Mouse (Mus musculus): ENCODE measurements around the gene Rtcb. TPM values are rescaled to one million over a fixed set of nuclear protein-coding genes. Genes with fewer than 3 reads are reported as not detected.

The Rtcb gene
- polyA plus RNA-seq, 1 experiment = 131 TPM

DNA sequence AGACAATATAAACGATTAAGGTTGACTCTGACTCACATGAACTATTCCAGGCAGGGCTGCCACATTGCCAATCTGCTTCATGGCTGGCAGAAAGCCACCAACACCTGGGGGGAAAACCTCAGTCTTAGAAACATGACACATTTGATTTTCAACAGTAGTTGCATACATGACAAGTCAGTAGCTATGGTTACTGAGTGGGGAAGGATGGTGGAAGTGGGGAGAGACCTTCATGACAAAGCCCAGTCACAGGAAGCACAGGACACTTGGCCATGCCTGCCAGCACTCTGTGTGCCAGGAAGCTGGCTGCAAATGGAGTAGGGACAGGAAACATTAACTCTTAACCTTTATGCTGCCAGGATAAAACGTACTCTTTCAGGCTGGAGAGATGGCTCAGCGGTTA lies 4.2 kb downstream of the Rtcb start:
- peaks cover 35% of the 10 kb centered on the region for H3K79me2 ChIP-seq (ENCODE audit: control insufficient read depth, insufficient read depth)
- no peak overlapping the region for H3K4me2 ChIP-seq (ENCODE audit: low read depth)
- no peaks in the 10 kb centered on the region for H3K27me3 ChIP-seq (ENCODE audit: control insufficient read depth, insufficient read depth, insufficient read length)
- no peak overlapping the region for H3K4me3 ChIP-seq
- TF ChIP-seq POLR2AphosphoS2 (IDR thresholded peaks at IDR 0.05; ENCODE audit: insufficient read length, low read depth) (no peak), TCF12 (IDR thresholded peaks at IDR 0.05; ENCODE audit: insufficient read depth, poor library complexity, severe bottlenecking) (no peak), SRF (IDR thresholded peaks at IDR 0.05; ENCODE audit: control insufficient read depth, insufficient read length, low read depth) (no peak), USF1 (IDR thresholded peaks at IDR 0.05; ENCODE audit: low read depth) (no peak), CEBPB (IDR thresholded peaks at IDR 0.05; ENCODE audit: insufficient read depth, poor library complexity, severe bottlenecking) (no peak), E2F4 (IDR thresholded peaks at IDR 0.05; ENCODE audit: insufficient read depth) (no peak), REST (IDR thresholded peaks at IDR 0.05; ENCODE audit: insufficient read depth, insufficient read length) (no peak), MYOG (IDR thresholded peaks at IDR 0.05; ENCODE audit: control insufficient read depth in 1 of 3, insufficient read depth in 1 of 3, insufficient read length in 2 of 3, low read depth in 2 of 3) (no peak), TCF3 (IDR thresholded peaks at IDR 0.05; ENCODE audit: insufficient read length, low read depth) (no peak), MAX (IDR thresholded peaks at IDR 0.05; ENCODE audit: low read depth) (no peak), POLR2A (IDR thresholded peaks at IDR 0.05; ENCODE audit: insufficient read length, low read depth) (no peak), MYOD1 (IDR thresholded peaks at IDR 0.05; ENCODE audit: control insufficient read depth in 1 of 3, insufficient read length in 2 of 3, low read depth in 2 of 3) (no peak)
- H3K36me3 ChIP-seq (ENCODE audit: control insufficient read depth, insufficient read depth) = peaks cover 32% of the 10 kb centered on the region
- H3ac ChIP-seq (ENCODE audit: control insufficient read depth, insufficient read length) = no peak overlapping the region

DNA sequence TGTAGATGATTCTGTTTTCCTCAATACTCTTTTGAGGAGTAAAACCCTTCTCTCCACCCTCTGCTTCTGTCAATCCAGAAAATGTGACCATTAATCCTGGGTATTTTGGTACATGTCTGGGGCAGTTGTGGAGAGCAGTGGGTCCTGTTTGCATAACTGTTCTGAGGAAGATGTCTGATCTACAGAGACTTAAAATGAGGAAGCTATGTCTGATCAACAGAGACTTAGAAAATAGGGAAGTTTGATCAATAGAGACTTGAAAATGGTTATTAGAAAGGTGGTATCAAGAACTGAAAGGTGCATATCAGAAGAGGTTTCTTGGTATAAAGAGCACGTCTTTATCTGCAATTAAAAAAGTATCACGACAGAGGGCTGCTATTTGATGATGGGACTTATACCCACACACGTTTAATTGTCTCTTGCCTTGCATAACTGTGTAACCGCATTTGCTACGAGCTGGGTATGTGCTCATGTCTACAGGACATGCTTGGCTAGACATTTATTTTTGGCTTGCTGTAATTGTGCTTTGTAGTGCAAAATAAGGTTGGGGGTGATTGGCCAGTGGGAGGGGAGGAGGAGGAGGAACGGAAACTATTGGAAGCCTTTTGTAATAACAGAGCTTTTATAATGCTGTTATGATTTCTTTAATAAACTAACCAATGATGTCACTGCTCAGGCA lies 5.7 kb downstream of the Rtcb start:
- Histone ChIP-seq H3K4me2 (ENCODE audit: low read depth) (no peak overlapping the region), H3ac (ENCODE audit: control insufficient read depth, insufficient read length) (no peak overlapping the region), H3K27me3 (ENCODE audit: control insufficient read depth, insufficient read depth, insufficient read length) (no peaks in the 10 kb centered on the region), H3K36me3 (ENCODE audit: control insufficient read depth, insufficient read depth) (peaks cover 45% of the 10 kb centered on the region), H3K4me3 (no peak overlapping the region), H3K79me2 (ENCODE audit: control insufficient read depth, insufficient read depth) (peaks cover 29% of the 10 kb centered on the region)
- TF ChIP-seq POLR2AphosphoS2 (IDR thresholded peaks at IDR 0.05; ENCODE audit: insufficient read length, low read depth) (no peak), SRF (IDR thresholded peaks at IDR 0.05; ENCODE audit: control insufficient read depth, insufficient read length, low read depth) (no peak), USF1 (IDR thresholded peaks at IDR 0.05; ENCODE audit: low read depth) (no peak), MYOD1 (IDR thresholded peaks at IDR 0.05; ENCODE audit: control insufficient read depth in 1 of 3, insufficient read length in 2 of 3, low read depth in 2 of 3) (no peak), CEBPB (IDR thresholded peaks at IDR 0.05; ENCODE audit: insufficient read depth, poor library complexity, severe bottlenecking) (no peak), REST (IDR thresholded peaks at IDR 0.05; ENCODE audit: insufficient read depth, insufficient read length) (no peak)

DNA sequence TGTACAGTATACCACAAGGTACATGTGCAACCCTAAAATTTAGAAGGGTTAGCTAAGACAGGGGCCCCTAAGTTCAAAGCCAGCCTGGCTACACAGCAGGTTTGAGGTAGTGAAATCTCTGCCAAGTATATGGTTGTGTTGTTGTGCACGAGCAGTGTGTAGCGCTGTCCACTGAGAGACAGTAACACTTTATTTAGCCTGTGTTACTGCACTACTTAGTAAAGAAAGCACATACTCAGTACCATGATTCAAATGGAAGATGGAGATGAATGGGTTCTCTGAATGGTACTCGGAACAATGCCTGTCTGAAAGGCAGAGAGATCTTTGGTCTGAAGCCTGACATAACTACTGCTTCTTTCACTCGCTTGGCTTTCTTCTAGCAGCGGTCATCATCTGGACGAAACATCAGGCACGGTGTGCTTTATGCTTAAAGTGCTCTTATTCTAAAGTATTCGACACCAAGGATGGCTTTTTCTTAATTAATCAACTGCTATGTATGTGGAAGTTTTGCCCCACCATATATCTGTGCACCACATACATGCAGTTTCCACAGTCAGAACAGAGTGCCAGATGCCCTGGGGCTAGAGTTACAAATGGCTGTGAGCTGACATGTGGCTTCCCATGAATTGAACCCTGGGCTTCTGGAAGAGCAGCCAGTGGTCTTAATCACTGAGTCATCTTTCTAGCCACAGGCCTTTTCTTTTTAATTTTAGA lies 9.0 kb downstream of the Rtcb start:
- Histone ChIP-seq H3K4me3 (no peak overlapping the region), H3K79me2 (ENCODE audit: control insufficient read depth, insufficient read depth) (no peaks in the 10 kb centered on the region), H3K4me2 (ENCODE audit: low read depth) (no peak overlapping the region), H3K36me3 (ENCODE audit: control insufficient read depth, insufficient read depth) (peaks cover 76% of the 10 kb centered on the region), H3ac (ENCODE audit: control insufficient read depth, insufficient read length) (no peak overlapping the region), H3K27me3 (ENCODE audit: control insufficient read depth, insufficient read depth, insufficient read length) (no peaks in the 10 kb centered on the region)
- TF ChIP-seq POLR2AphosphoS2 (IDR thresholded peaks at IDR 0.05; ENCODE audit: insufficient read length, low read depth) (no peak), MYOG (IDR thresholded peaks at IDR 0.05; ENCODE audit: control insufficient read depth in 1 of 3, insufficient read depth in 1 of 3, insufficient read length in 2 of 3, low read depth in 2 of 3) (no peak), E2F4 (IDR thresholded peaks at IDR 0.05; ENCODE audit: insufficient read depth) (no peak)

DNA sequence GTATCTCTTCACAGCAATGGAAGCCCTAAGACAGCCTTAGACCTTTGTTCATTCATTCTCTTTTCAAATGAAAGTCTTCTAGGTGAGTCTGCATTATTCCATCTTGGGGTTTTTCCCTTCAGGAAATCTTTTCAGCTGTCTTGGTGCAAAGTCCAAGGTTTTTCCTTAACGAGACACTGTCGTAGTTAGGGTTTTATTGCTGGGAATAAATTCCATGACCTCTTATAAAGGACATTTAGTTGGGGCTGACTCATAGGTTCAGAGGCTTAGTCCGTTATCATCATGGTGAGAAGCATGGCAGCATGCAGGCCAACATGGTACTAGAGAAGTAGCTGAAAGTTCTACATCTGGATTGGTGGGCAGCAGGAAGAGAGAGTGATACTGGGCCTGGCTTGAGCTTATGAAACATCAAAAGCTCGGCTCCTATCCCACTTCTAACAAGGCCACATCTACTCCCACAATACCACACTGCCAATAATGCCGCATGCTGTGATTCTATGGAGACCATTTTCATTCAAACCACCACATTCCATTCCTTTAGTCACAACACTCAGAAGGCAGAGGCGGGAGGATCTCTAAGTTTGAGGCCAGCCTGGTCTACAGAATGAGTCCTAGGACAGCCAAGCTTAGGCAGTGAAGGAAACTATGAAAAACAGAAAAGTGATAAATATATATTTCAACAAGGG lies 21.2 kb downstream of the Rtcb start:
- Histone ChIP-seq H3ac (ENCODE audit: control insufficient read depth, insufficient read length) (no peak overlapping the region), H3K27me3 (ENCODE audit: control insufficient read depth, insufficient read depth, insufficient read length) (no peaks in the 10 kb centered on the region), H3K36me3 (ENCODE audit: control insufficient read depth, insufficient read depth) (peaks cover 53% of the 10 kb centered on the region), H3K79me2 (ENCODE audit: control insufficient read depth, insufficient read depth) (no peaks in the 10 kb centered on the region), H3K4me3 (no peak overlapping the region), H3K4me2 (ENCODE audit: low read depth) (no peak overlapping the region)
- TF ChIP-seq MAX (IDR thresholded peaks at IDR 0.05; ENCODE audit: low read depth) (no peak), TCF3 (IDR thresholded peaks at IDR 0.05; ENCODE audit: insufficient read length, low read depth) (no peak), MYOG (IDR thresholded peaks at IDR 0.05; ENCODE audit: control insufficient read depth in 1 of 3, insufficient read depth in 1 of 3, insufficient read length in 2 of 3, low read depth in 2 of 3) (no peak), USF1 (IDR thresholded peaks at IDR 0.05; ENCODE audit: low read depth) (no peak), CEBPB (IDR thresholded peaks at IDR 0.05; ENCODE audit: insufficient read depth, poor library complexity, severe bottlenecking) (no peak), SRF (IDR thresholded peaks at IDR 0.05; ENCODE audit: control insufficient read depth, insufficient read length, low read depth) (no peak), POLR2A (IDR thresholded peaks at IDR 0.05; ENCODE audit: insufficient read length, low read depth) (no peak), POLR2AphosphoS2 (IDR thresholded peaks at IDR 0.05; ENCODE audit: insufficient read length, low read depth) (no peak), E2F4 (IDR thresholded peaks at IDR 0.05; ENCODE audit: insufficient read depth) (no peak), REST (IDR thresholded peaks at IDR 0.05; ENCODE audit: insufficient read depth, insufficient read length) (no peak), MYOD1 (IDR thresholded peaks at IDR 0.05; ENCODE audit: control insufficient read depth in 1 of 3, insufficient read length in 2 of 3, low read depth in 2 of 3) (no peak), TCF12 (IDR thresholded peaks at IDR 0.05; ENCODE audit: insufficient read depth, poor library complexity, severe bottlenecking) (no peak)
